22 mouse cellular contexts compared by ENCODE assay signal in the genomic region with DNA sequence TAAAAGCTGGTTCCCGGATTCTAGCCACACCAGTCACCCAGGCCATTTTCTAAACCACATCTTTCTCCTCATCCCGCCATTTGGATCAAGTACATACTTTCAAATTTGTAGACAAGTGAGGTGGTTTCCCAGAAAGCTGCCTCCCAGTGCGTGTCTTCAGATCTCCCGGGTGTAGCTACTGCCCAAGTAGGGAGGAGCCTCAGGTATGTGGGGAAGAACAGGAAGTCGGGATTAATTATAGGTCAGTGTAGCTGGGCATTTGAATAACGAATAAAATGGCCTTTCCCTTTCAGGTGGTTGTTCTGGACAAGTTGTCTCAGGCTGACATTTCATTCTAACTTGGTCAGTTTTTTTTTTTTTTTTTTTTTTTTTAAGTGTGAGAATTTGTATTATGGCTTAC.
"Had no signal": no experiment of that assay in that cellular context is flagged by ENCODE, and none has a peak within 500 bp of the region (broad histone marks: within the 10 kb centered on the region; RNA-seq: fewer than 3 reads in every experiment).

No protein-coding gene starts in this region.

- H3K4me1 ChIP-seq: midbrain, embryonic 13.5 days; neural tube, embryonic 13.5 days had no signal

- DNase-seq: kidney, adult 2 months; kidney, postnatal 10 days; kidney, postnatal 36 days; layer of hippocampus, postnatal 36 days; left cerebral cortex, postnatal 4 days; liver, postnatal 0 days; lung, postnatal 36 days; retina, postnatal 1 day; right cerebral cortex, postnatal 25 days; thymus, adult 2 months; thymus, postnatal 14 days; thymus, postnatal 4 days had no signal

- H3K9me3 ChIP-seq: kidney, embryonic 15.5 days; limb, embryonic 13.5 days; megakaryocyte, embryonic 14.5 days; midbrain, embryonic 10.5 days; midbrain, embryonic 13.5 days; neural tube, embryonic 13.5 days had no signal

- H3K36me3 ChIP-seq: kidney, embryonic 15.5 days; limb, embryonic 13.5 days; midbrain, embryonic 13.5 days; neural tube, embryonic 13.5 days had no signal

- ATAC-seq: liver, postnatal 0 days; midbrain, embryonic 13.5 days; midbrain, embryonic 16.5 days had no signal

- H3K27ac ChIP-seq: kidney, embryonic 15.5 days; limb, embryonic 13.5 days; liver, embryonic 14.5 days; midbrain, embryonic 10.5 days; midbrain, embryonic 13.5 days; neural tube, embryonic 13.5 days had no signal

- H3K4me3 ChIP-seq: kidney, embryonic 15.5 days; limb, embryonic 13.5 days; megakaryocyte, embryonic 14.5 days; midbrain, embryonic 10.5 days; midbrain, embryonic 13.5 days; myocyte; neural tube, embryonic 13.5 days had no signal

- H3K9ac ChIP-seq: kidney, embryonic 15.5 days; limb, embryonic 13.5 days; liver, embryonic 14.5 days; liver, postnatal 0 days; lung, embryonic 14.5 days; midbrain, embryonic 13.5 days; neural tube, embryonic 13.5 days had no signal

- H3K4me2 ChIP-seq: kidney, embryonic 15.5 days; limb, embryonic 13.5 days; lung, embryonic 14.5 days; midbrain, embryonic 13.5 days; neural tube, embryonic 13.5 days had no signal

- H3K27me3 ChIP-seq: kidney, embryonic 15.5 days; megakaryocyte, embryonic 14.5 days; midbrain, embryonic 13.5 days; neural tube, embryonic 13.5 days had no signal
